Mouse (Mus musculus) forebrain, embryonic 13.5 days (tissue): ENCODE results near the gene Tead2. TPM values are rescaled to one million over a fixed set of nuclear protein-coding genes. Genes with fewer than 3 reads are reported as not detected.
A peak's percentile ranks its signal among the peaks of the same experiment; 100 is the strongest.
"Not testable (repeated sequence)": the region's sequence is repeated elsewhere in the genome, so short reads cannot be mapped to it uniquely, and the experiment has no call there.

ENCODE experiments used
- ATAC-seq: fragments of 200-750 bp; cut with Nextera tagmentation; 2 replicates; pipeline ENCODE4 v1.8.0; 2017
- H3K27ac ChIP-seq: fragments of 300-500 bp; sonication (generic); 2 replicates; pipeline ENCODE4 v1.5.1; 2015; ENCODE audit warnings: inconsistent platforms, mild to moderate bottlenecking, moderate library complexity
- H3K27me3 ChIP-seq: fragments of 300-500 bp; sonication (generic); 2 replicates; pipeline ENCODE4 v1.6.1; 2015; ENCODE audit warnings: mild to moderate bottlenecking, inconsistent platforms
- H3K36me3 ChIP-seq: fragments of 300-500 bp; sonication (generic); 2 replicates; pipeline ENCODE4 v1.6.1; 2015; ENCODE audit warnings: mild to moderate bottlenecking, inconsistent platforms; ENCODE audit not compliant: poor library complexity, severe bottlenecking
- H3K4me1 ChIP-seq: fragments of 300-500 bp; sonication (generic); 2 replicates; pipeline ENCODE4 v1.6.1; 2015; ENCODE audit warnings: inconsistent platforms
- H3K4me2 ChIP-seq: fragments of 300-500 bp; sonication (generic); 2 replicates; pipeline ENCODE4 v1.6.1; 2015; ENCODE audit warnings: inconsistent platforms, mild to moderate bottlenecking, moderate library complexity
- H3K4me3 ChIP-seq: fragments of 300-500 bp; sonication (generic); 2 replicates; pipeline ENCODE4 v1.5.1; 2015; ENCODE audit warnings: mild to moderate bottlenecking, inconsistent platforms
- H3K9ac ChIP-seq: fragments of 300-500 bp; sonication (generic); 2 replicates; pipeline ENCODE4 v1.6.1; 2015; ENCODE audit warnings: mild to moderate bottlenecking, inconsistent platforms
- H3K9me3 ChIP-seq: fragments of 300-500 bp; sonication (generic); replicated peaks from 2 replicates; pipeline ENCODE4 v1.6.1; 2016; ENCODE audit warnings: inconsistent platforms
- WGBS: fragments of 180-500 bp; shearing (Covaris S2); methylation state at CpG from one replicate; pipeline ENCODE4 v1.1.7; 2015; 5-methylcytosine and 5-hydroxymethylcytosine counted together
- polyA plus RNA-seq: library from polyadenylated mRNA; unstranded; fragments of >200 nt; fragmentation: Nextera tagmentation; extraction: Ambion mirVana; gene quantifications from 2 replicates; pipeline ENCODE4 v1.2.1, GENCODE M21; 2015

Gene Tead2
- polyA plus RNA-seq: 181 and 198 TPM in 2 replicates

DNA sequence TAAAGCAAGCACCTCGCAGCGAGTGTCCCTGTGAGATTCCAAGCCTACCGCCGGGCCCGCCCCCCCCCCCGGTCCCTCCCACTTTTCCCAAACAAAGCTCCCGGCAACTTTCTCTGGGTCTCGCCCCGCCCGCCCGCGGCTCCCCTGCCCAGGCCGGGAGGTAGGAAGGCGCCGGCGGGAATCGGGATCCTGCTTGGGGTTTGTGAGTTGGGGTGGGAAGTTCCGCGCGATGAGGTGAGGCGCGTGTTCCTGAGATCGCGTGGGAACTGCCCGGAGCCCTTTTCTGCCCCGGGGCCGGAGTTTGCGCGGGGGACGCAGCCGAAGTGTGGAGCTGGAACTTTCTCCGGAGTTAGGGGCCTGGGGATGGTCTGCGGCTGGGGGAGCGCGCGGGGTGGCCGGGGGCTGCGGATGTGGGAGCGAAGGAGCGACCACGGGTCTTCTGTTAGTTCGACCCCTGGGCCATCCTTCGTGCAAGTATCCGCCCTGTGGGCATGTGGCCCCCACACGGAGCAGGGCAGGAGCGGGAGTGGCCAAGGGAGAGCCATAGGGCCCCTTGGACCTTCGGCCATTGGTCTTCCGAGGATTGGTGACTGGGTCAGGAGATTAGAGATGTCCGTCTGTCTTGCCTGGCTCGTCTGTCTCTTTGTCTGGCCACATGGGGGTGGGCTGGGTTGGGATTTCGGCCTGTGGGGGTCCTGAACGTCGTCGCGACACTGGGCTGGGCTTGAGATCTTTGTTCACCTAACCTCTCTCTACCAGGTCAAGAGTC, at the start of gene Tead2:
Tead2 (plus strand) TSS at position 81 of the 769 bp plus-strand sequence.
- peaks cover 20% of the 10 kb centered on the region for H3K27me3 ChIP-seq
- H3K36me3 ChIP-seq: peaks cover 36% of the 10 kb centered on the region
- peak within 1 kb of the TSS; percentile 86 for H3K27ac ChIP-seq
- H3K4me1 ChIP-seq: peaks cover 48% of the 10 kb centered on the region
- under 1% methylated on average over 54 of the region's 55 CpGs for WGBS
- ATAC-seq: peak; percentile 60
- H3K4me3 ChIP-seq: peak within 1 kb of the TSS; percentile 66
- H3K9me3 ChIP-seq: no peaks in the 10 kb centered on the region
- peak within 1 kb of the TSS; percentile 88 for H3K9ac ChIP-seq
- H3K4me2 ChIP-seq: peak within 1 kb of the TSS; percentile 82

GRCm38 (mm10) chr7:45166950-45167401, 48.6 kb upstream of the Tead2 start:
- peak overlapping the region; percentile 16 for H3K4me3 ChIP-seq
- no peak for ATAC-seq
- no peaks in the 10 kb centered on the region for H3K36me3 ChIP-seq
- peak overlapping the region; percentile 37 for H3K27ac ChIP-seq
- H3K9ac ChIP-seq: no peak overlapping the region
- peak overlapping the region; percentile 38 for H3K4me2 ChIP-seq
- WGBS: 15% methylated on average over 10 of the region's 10 CpGs
- H3K4me1 ChIP-seq: peaks cover 36% of the 10 kb centered on the region
- peaks cover 94% of the 10 kb centered on the region for H3K27me3 ChIP-seq
- H3K9me3 ChIP-seq: no peaks in the 10 kb centered on the region; the same call in 1 of the 2 replicates

- H3K9me3 ChIP-seq: no peaks in the 10 kb centered on the region; the same call in 1 of the 2 replicates
- WGBS: 2% methylated on average over 19 of the region's 19 CpGs
- peak overlapping the region; percentile 37 for H3K27ac ChIP-seq
- H3K4me1 ChIP-seq: peaks cover 29% of the 10 kb centered on the region
- peak overlapping the region; percentile 16 for H3K4me3 ChIP-seq
- no peaks in the 10 kb centered on the region for H3K36me3 ChIP-seq
- no peak for ATAC-seq
- H3K27me3 ChIP-seq: peaks cover 96% of the 10 kb centered on the region
- peak overlapping the region; percentile 51 for H3K9ac ChIP-seq
- peak overlapping the region; percentile 38 for H3K4me2 ChIP-seq
Measured at GRCm38 (mm10) chr7:45167761-45168445, 47.6 kb upstream of the Tead2 start.

- WGBS: 3% methylated on average over 23 of the region's 24 CpGs
- peak overlapping the region; percentile 26; the same call in 1 of the 2 replicates for H3K9ac ChIP-seq
- ATAC-seq: no peak
- H3K4me3 ChIP-seq: peak overlapping the region; percentile 16; the same call in 1 of the 2 replicates
- H3K9me3 ChIP-seq: no peaks in the 10 kb centered on the region; the same call in 1 of the 2 replicates
- H3K4me1 ChIP-seq: peaks cover 26% of the 10 kb centered on the region
- H3K27ac ChIP-seq: no peak overlapping the region
- H3K36me3 ChIP-seq: no peaks in the 10 kb centered on the region
- H3K4me2 ChIP-seq: peak overlapping the region; percentile 38
- peaks cover 93% of the 10 kb centered on the region for H3K27me3 ChIP-seq
Measured at GRCm38 (mm10) chr7:45168656-45169055, 46.9 kb upstream of the Tead2 start.

DNA sequence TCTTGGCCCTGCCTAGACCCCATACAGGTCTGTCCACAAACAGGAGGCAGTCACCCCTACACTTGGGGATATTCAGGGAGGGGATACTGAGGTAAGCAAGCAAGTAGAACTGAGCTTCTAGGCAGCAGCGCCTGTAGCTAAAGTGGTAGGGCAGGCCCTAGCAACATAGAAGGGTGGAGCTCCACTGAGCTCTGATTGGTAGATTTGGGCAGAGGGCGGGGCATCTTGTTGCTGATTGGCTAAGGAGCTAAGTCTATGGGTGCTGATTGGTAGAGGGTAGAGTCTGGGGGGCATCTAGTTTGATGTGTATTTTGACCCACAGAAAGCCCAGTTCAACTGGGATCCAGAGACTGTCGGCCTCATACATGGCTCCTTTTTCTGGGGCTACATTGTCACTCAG, 46.1 kb upstream of the Tead2 start:
- peaks cover 22% of the 10 kb centered on the region for H3K4me1 ChIP-seq
- no peaks in the 10 kb centered on the region for H3K36me3 ChIP-seq
- H3K9me3 ChIP-seq: no peaks in the 10 kb centered on the region; the same call in 1 of the 2 replicates
- no peak overlapping the region for H3K9ac ChIP-seq
- 95% methylated on average over 3 of the region's 3 CpGs for WGBS
- no peak overlapping the region for H3K4me2 ChIP-seq
- no peak for ATAC-seq
- peaks cover 92% of the 10 kb centered on the region for H3K27me3 ChIP-seq
- no peak overlapping the region for H3K4me3 ChIP-seq
- no peak overlapping the region for H3K27ac ChIP-seq

GRCm38 (mm10) chr7:45172974-45173373, 42.6 kb upstream of the Tead2 start:
- no peaks in the 10 kb centered on the region; the same call in 1 of the 2 replicates for H3K9me3 ChIP-seq
- no peak for ATAC-seq
- no peak overlapping the region for H3K4me3 ChIP-seq
- H3K36me3 ChIP-seq: no peaks in the 10 kb centered on the region
- H3K4me2 ChIP-seq: no peak overlapping the region
- H3K4me1 ChIP-seq: peaks cover 23% of the 10 kb centered on the region
- WGBS: 55% methylated on average over 7 of the region's 7 CpGs
- H3K27me3 ChIP-seq: peaks cover 92% of the 10 kb centered on the region
- H3K27ac ChIP-seq: no peak overlapping the region
- no peak overlapping the region for H3K9ac ChIP-seq

DNA sequence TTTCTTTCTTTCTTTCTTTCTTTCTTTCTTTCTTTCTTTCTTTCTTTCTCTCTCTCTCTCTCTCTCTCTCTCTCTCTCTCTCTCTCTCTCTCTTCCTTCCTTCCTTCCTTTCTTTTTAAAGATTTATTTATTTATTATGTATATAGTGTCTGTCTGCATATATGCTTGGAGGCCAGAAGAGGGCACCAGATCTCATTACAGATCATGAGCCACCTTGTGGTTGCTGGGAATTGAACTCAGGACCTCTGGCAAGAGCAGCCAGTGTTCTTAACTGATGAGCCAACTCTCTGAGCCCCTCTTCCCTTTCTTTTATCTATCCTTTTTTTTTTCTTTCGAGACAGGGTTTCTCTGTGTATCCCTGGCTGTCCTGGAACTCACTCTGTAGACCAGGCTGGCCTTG, 41.8 kb upstream of the Tead2 start:
- WGBS: 69% methylated on average over 1 of the region's 1 CpGs
- Histone ChIP-seq H3K27me3 (peaks cover 92% of the 10 kb centered on the region), H3K4me1 (peaks cover 15% of the 10 kb centered on the region)
- not testable (repeated sequence) for H3K27ac ChIP-seq, ATAC-seq, H3K36me3 ChIP-seq, H3K4me3 ChIP-seq, H3K9ac ChIP-seq, H3K4me2 ChIP-seq, H3K9me3 ChIP-seq

- Histone ChIP-seq H3K9me3 (no peaks in the 10 kb centered on the region), H3K27ac (no peak overlapping the region), H3K27me3 (peaks cover 92% of the 10 kb centered on the region), H3K4me1 (peaks cover 13% of the 10 kb centered on the region), H3K9ac (0 out of 2 replicates have a peak overlapping the region, but pooled peaks have one; percentile 23), H3K36me3 (no peaks in the 10 kb centered on the region), H3K4me2 (peak overlapping the region; percentile 34), H3K4me3 (peak overlapping the region; percentile 6; the same call in 1 of the 2 replicates)
- 2% methylated on average over 29 of the region's 29 CpGs for WGBS
- no peak for ATAC-seq
Measured at GRCm38 (mm10) chr7:45174567-45175280, 40.8 kb upstream of the Tead2 start.

- Histone ChIP-seq H3K4me2 (no peak overlapping the region), H3K9me3 (no peaks in the 10 kb centered on the region), H3K27me3 (peaks cover 92% of the 10 kb centered on the region), H3K9ac (no peak overlapping the region), H3K36me3 (no peaks in the 10 kb centered on the region), H3K4me3 (no peak overlapping the region), H3K27ac (no peak overlapping the region), H3K4me1 (peaks cover 13% of the 10 kb centered on the region)
- under 1% methylated on average over 13 of the region's 13 CpGs for WGBS
- ATAC-seq: no peak
Measured at GRCm38 (mm10) chr7:45175398-45175797, 40.2 kb upstream of the Tead2 start.

- Histone ChIP-seq H3K4me2 (peak overlapping the region; percentile 46), H3K36me3 (no peaks in the 10 kb centered on the region), H3K4me3 (peak overlapping the region; percentile 25), H3K9me3 (no peaks in the 10 kb centered on the region), H3K27me3 (peaks cover 92% of the 10 kb centered on the region), H3K27ac (no peak overlapping the region), H3K4me1 (peaks cover 14% of the 10 kb centered on the region), H3K9ac (no peak overlapping the region)
- 2% methylated on average over 23 of the region's 23 CpGs for WGBS
- no peak for ATAC-seq
Measured at GRCm38 (mm10) chr7:45175929-45176328, 39.6 kb upstream of the Tead2 start.

DNA sequence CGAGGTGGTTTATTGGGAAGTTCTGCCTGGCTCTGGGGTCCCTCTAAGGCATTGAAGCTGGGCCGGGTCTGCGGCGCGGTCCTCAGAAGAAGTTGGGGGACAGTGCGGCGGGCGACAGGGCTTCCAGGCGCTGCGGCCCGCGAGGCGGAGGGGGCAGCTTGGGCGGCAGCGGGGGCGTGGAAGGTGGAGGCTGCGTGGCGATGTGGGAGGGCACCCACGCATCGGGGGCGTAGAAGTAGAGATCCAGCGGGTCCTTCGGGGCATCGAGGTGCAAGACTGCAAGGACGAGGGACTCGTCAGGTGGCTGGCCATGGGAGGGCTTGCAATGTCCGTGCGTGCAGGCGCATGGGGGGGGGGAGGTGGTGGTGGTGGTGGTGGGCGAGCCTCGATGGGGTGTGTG, 39.2 kb upstream of the Tead2 start:
- Histone ChIP-seq H3K4me1 (peaks cover 18% of the 10 kb centered on the region), H3K27me3 (peaks cover 96% of the 10 kb centered on the region), H3K9me3 (no peaks in the 10 kb centered on the region), H3K36me3 (no peaks in the 10 kb centered on the region), H3K4me3 (peak overlapping the region; percentile 25), H3K4me2 (peak overlapping the region; percentile 46), H3K9ac (no peak overlapping the region), H3K27ac (no peak overlapping the region)
- no peak for ATAC-seq
- WGBS: 2% methylated on average over 27 of the region's 31 CpGs
